Comparison of ENCODE assay signal across 16 mouse cellular contexts in genomic region chr17:24442632-24443155, GRCm38 (mm10). TPM values are rescaled to one million over a fixed set of nuclear protein-coding genes. Genes with fewer than 3 reads are reported as not detected.
DNase-seq lines count a peak whose midpoint lies in the region; ATAC-seq lines count a peak whose summit lies in the region.
"Had no signal": no experiment of that assay in that cellular context is flagged by ENCODE, and none has a peak within 500 bp of the region (broad histone marks: within the 10 kb centered on the region; RNA-seq: fewer than 3 reads in every experiment).

Gene Dnase1l2, minus strand, starts transcription at chr17:24443105.

- peak; percentile 52 to 54 for DNase-seq in cerebellum, adult 18-20 months
- DNase-seq in heart, adult 11 months: peak; percentile 86
- no peak for DNase-seq in heart, adult 18-20 months
- peak; percentile 22 for DNase-seq in testis, postnatal 14 days (ENCODE audit: low spot score)
- no peak for DNase-seq in testis, postnatal 10 days (ENCODE audit: low spot score)
- DNase-seq in gonadal fat pad, adult 2 months (ENCODE audit: low read depth): peak; percentile 66
- no peak for DNase-seq in adrenal gland, adult 8-10 months
- DNase-seq: layer of hippocampus, adult 9-11 months; lung, postnatal 10 days; right cerebral cortex, postnatal 14 days had no signal

- no peak for ATAC-seq in cerebellum, adult (ENCODE audit: insufficient number of reproducible peaks, low FRiP score, low TSS enrichment)
- ATAC-seq: activated CD4-positive, CD25-positive, alpha-beta regulatory T cell, adult 4 months; forebrain, embryonic 16.5 days; inflammation-experienced regulatory T-cells, adult 6 months; liver, embryonic 12.5 days; midbrain, embryonic 16.5 days had no signal

RNA-seq across cellular contexts. Expression of gene Dnase1l2, which starts in this region (rescaled TPM):
- total RNA-seq in heart, adult 18-20 months (2021): 1 to 10 TPM in 1 of 2 experiments, under 1 TPM in 1; 0.69 to 1.5 TPM
- 82.9 and 106 TPM in 2 replicates for polyA plus RNA-seq in gonadal fat pad, adult 2 months (2012; rRNA removed)
- 1 to 10 TPM; 2.3 to 7.2 (median 3.5) TPM for total RNA-seq in adrenal gland, adult 8-10 months (2022)

Comparison
In these comparisons a context has a peak if more than half of its experiments do, and no peak if none do; other contexts are left out.
1. DNase-seq: peak in cerebellum, adult 18-20 months (2 of 2), heart, adult 11 months (single experiment), testis, postnatal 14 days (single experiment) and gonadal fat pad, adult 2 months (single experiment); none in heart, adult 18-20 months (0 of 2), testis, postnatal 10 days (single experiment) and adrenal gland, adult 8-10 months (single experiment).